Mouse (Mus musculus): Measurements from ENCODE around the gene Usp21. TPM values are rescaled to one million over a fixed set of nuclear protein-coding genes. Genes with fewer than 3 reads are reported as not detected.
"Not testable (repeated sequence)": the region's sequence is repeated elsewhere in the genome, so short reads cannot be mapped to it uniquely, and the experiment has no call there.

The Usp21 gene
- total RNA-seq (2021) = 10 to 100 TPM; 60.9 to 61.3 TPM
- long read RNA-seq, transcript Usp21-201 (13 exons, 2,219 nt) = major isoform, 47 of 61 reads
- long read RNA-seq, partial matches to known transcripts = 8 of 61 reads
- long read RNA-seq, other reads (novel, unspliced or antisense) = 4 of 61 reads

DNA sequence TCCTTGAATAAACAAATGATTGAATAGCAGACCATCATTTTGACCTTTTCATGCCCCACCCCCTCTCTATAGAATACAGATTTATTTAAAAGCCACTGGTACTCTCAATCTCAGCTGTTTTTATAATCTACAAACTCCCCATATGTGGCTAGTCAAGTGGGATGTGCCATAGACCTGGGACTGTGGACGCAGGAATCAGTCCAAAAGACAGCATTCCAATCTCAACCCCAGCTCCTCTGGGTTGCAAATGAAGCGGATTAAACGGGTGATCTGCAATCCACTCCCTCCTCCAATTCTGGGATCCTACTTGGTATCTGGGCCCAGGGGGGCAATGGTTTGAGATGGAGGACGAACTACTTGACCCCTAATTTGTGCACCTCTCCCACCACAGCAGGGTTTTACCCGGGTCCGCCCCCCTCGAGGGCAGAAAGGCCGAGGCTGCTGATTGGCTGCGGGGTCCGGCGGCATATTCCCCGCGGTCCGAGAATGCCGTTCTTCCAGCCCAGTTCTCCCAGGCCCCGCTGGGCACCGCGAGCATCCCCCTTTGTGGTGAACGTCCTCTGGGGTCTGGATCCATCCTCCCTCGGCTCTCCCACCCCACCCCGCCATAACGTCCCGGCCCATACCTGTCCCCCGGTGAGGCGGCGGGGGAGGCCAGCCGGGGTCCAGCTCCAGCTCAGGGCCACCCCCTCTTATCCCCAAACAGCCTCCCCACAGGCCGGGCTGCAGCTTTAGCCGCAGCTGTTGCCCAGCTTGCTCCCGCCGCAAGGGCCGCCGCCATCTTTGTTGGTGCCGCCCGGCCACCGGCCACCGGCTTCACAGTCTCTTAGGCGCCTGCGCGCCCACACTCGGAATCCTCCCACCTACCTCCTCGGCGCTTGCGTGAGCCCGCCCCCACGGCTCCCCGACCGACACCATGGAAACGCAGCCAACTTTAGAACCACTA lies at the start of gene Usp21:
Gene Usp21, minus strand, starts transcription at position 856 of the 946 bp plus-strand sequence.
- peak; percentile 94 to 97 for DNase-seq (ENCODE audit: low spot score in 2 of 2)

DNA sequence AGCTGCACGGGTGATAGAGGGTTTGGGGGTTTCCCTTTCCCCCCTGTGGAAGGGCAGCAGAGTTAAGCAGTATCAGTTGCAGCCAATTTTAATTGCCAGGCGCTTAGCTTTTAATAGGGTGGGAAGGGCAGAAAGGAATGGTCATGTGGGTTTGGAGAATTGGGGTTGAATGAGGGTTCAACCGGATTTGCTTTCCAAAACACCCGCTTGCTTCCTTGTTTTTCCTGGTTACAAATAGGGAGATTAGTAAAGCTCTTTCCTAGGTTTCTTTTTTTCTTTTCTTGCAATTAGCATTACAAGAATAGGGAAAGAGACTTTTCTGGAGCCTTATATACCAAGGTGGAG lies 42.4 kb upstream of the Usp21 start:
- DNase-seq (ENCODE audit: low spot score in 2 of 2) = peak in 1 of 2 experiments; percentile 27

- no peak for DNase-seq (ENCODE audit: low spot score in 2 of 2)
These were observed 41.8 kb upstream of the Usp21 start for GRCm38 (mm10) chr1:171329433-171330215.

- DNase-seq (ENCODE audit: low spot score in 2 of 2) = peak; percentile 95 to 96
These were observed 41.1 kb upstream of the Usp21 start, which contains the start of gene Dedd for GRCm38 (mm10) chr1:171328839-171329432. Gene Dedd (plus strand): TSS chr1:171329145.

DNA sequence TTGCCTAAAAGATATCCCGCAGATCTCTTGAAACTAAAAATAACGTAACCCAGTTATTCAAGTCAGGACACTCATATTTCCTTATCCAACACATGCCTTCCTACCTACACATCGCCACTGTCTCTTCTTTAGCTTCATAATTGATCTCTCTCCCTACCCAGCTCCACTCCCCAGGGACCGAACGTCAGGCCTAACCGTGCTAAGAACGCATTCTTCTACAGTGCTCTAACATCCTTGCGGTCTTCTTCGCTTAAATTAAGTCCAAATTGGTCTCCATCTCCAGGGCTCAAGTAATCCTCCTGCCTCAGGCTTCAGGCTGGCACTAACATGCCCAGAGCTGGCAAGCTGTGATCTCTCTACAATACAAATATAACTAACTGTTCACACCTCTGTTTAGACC lies 40.5 kb upstream of the Usp21 start:
- no peak for DNase-seq (ENCODE audit: low spot score in 2 of 2)

DNA sequence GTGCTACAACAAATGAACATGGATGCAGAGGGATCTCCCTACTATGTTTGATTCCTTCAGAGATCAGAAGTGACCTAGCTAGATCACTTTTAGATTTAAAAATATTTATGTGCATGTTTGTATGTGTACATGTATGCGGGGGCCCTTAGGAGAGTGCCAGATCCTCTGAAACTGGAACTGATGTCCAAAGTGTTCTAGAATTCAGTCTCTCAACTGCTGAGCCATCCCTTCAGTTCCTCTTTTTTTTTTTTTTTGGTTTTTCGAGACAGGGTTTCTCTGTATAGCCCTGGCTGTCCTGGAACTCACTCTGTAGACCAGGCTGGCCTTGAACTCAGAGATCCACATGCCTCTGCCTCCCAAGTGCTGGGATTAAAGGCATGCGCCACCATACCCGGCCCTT lies 38.8 kb upstream of the Usp21 start:
- not testable (repeated sequence) for DNase-seq (ENCODE audit: low spot score in 2 of 2)

GRCm38 (mm10) chr1:171325571-171325970 lies 37.8 kb upstream of the Usp21 start:
- DNase-seq (ENCODE audit: low spot score in 2 of 2) = no peak

DNA sequence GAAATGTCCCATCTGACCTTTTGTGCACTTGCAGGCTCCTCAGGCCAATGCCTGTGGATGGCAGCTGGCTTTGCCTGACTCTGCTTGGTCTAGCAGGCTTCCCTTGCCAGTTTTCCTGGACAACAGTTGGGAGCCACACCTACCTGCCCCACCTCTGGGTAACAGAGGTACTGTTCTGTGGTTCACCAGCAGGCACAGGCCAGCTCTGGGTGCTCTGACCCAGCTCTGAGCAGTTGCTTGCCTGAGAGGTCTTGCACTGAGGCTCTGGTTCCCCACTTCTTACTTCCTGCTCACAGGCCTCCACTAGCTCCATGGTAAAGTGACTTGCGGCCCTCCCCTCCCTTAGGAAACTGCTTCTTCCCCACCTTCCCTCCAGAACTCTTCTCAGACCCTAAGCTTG lies 34.2 kb upstream of the Usp21 start:
- no peak for DNase-seq (ENCODE audit: low spot score in 2 of 2)

- DNase-seq (ENCODE audit: low spot score in 2 of 2) = no peak
These were observed 33.6 kb upstream of the Usp21 start for GRCm38 (mm10) chr1:171321415-171321814.

GRCm38 (mm10) chr1:171320151-171320550 lies 32.4 kb upstream of the Usp21 start:
- DNase-seq (ENCODE audit: low spot score in 2 of 2) = no peak

GRCm38 (mm10) chr1:171319748-171320147 lies 32.0 kb upstream of the Usp21 start:
- DNase-seq (ENCODE audit: low spot score in 2 of 2) = no peak

GRCm38 (mm10) chr1:171309321-171309720 lies 21.5 kb upstream of the Usp21 start:
- no peak for DNase-seq (ENCODE audit: low spot score in 2 of 2)

GRCm38 (mm10) chr1:171306157-171306556 lies 18.4 kb upstream of the Usp21 start:
- DNase-seq (ENCODE audit: low spot score in 2 of 2) = not testable (repeated sequence)

DNA sequence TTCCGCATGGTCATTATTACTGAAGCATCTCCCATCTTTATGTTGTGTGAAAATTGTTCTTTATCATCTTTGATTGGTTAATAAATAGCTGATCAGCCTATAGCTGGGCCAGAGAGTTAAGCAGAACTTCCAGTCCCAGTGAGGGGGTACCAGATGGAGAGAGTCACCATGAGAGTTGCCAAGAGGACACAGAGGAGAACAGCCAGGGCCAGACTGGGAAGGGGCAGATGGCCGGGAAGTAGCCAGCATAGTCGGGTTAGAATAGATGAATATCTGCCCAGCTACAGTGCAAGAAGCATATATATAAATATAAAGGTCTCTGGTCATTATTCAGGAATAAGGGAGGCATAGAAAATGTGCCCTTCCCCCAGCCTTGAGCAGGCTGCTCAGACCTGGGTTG lies 10.4 kb upstream of the Usp21 start:
- no peak for DNase-seq (ENCODE audit: low spot score in 2 of 2)

DNA sequence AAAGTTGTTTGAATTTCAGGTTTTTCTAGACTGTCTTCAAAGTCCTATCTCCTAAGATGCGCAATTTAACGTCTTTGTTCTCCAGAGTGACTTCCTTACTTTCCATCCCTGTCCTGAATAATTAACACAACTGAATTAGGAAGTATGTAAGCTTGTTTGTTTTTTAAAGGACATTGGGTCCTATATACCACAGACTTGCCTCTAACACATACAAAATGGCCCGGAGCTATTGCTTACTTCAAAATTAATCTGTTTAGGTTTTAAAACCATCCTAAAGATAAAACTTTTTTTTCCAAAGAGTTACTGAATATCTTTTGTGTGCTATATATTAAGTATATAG lies 7.2 kb upstream of the Usp21 start:
- no peak for DNase-seq (ENCODE audit: low spot score in 2 of 2)

DNA sequence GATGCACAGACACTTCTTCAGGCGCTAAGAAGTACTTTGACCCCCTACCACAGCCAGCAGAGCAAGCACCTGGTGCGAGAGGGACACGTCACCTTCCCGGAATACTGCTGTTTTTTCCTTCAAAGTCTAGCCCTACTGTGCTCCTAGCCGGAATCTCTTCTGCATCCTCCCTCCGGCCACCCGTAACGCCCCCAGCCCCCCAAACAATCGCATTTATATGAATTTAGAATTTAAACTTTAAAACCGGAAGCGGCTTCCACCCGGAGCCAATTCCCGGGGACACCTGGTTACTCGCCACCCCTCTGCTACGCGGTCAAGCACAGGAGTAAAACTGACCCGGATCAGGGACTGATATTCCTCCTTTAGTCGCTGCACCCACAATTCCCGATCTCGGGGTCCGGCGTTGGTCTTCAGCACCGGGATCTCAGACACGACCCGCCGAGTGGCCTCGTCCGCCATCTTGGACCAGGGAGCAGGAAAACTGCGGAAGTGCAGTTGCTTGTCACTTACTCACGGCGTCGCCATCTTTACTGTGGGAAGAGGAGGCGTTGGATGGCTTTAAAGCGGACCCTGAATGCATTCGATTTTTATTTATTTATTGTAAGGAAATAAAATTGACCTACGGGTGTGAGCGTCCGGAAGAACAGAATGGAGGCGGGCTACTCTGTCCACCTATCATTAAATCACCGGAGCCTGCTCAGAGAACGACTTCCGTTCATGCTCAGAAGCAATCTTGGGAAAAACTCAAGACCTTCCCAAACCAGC lies 6.7 kb upstream of the Usp21 start, which contains the start of gene Ufc1:
Gene Ufc1, minus strand, starts transcription at position 727 of the 765 bp plus-strand sequence.
- DNase-seq (ENCODE audit: low spot score in 2 of 2) = peak; percentile 76 to 92

DNA sequence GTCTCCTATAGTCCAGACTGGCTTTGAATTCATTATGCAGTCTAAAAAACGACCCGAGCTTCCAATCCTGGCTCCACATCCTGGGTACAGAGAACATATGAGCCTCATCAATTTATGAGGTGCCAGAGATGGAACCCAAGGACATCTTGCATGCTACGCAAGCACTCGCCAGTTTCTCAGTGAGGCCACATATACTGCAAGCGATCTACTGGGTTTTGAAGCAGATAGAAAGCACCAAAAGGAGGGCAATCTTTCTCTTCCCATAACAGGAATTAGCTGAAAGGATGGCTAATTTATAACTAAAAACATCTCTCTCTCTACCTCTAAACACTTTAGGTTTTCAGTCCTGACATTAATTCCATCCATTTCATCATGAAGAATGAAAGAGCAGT lies 6.1 kb upstream of the Usp21 start:
- DNase-seq (ENCODE audit: low spot score in 2 of 2) = no peak

DNA sequence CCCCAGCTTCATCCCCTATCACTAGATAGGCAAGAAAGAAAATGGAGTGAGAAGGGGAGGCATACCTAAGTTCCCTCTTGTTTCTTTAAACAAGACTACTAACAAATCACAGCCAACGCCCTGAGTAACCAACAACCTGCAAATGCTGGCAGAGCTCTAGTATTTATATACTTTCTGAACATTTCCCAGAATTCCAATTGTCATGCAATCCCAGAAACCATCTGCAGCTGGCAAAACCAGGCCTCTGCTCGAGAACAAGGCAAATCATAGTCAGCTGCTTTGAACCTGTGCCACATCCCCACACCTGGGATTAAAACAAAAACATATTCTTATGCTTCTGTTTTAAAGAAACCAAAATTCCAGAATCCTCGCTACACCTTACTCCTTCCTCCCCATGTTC lies 5.6 kb upstream of the Usp21 start:
- no peak for DNase-seq (ENCODE audit: low spot score in 2 of 2)

DNA sequence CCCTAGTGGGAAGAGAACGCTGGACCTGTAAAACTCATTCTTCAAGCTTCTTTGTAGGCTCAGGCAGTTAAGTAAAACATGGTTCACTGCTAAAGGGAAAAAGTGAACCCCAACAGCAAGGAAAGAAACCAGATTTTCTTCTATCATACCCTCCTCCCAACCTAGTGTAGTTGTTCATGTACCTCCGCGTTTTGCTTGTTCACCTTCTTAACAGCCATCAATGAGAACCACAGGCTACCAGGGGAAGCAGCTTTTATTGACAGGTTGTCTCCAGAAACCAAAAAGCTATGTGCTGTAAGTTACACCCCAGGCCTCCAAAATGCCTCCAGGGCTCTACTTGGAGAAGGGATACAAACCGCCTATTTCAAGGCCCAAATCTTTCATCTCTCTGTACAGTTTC lies 537 bp upstream of the Usp21 start:
- no peak for DNase-seq (ENCODE audit: low spot score in 2 of 2)

DNA sequence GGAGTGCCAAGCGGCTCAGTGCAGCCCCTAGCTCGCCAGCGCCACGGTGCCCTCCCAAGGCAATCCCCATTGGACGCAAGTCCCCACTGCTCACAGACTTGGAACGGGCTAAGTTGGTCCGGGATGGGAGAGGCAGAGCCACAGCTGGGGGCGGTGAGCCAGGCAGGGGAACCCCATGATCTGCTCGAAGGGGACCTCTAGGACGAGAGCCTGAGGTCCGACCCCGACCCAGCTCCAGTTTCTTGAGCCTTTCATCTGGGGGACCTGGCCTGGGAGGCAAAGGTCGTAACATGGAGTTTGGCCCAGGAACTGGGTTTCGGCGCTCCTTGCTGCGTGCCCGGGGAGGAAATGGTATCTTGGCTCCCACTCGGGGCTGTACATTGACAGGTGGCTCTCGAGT lies 1.3 kb downstream of the Usp21 start:
- DNase-seq (ENCODE audit: low spot score in 2 of 2) = no peak

Data from layer of hippocampus, adult 18-20 months (tissue).